In the genomic region with DNA sequence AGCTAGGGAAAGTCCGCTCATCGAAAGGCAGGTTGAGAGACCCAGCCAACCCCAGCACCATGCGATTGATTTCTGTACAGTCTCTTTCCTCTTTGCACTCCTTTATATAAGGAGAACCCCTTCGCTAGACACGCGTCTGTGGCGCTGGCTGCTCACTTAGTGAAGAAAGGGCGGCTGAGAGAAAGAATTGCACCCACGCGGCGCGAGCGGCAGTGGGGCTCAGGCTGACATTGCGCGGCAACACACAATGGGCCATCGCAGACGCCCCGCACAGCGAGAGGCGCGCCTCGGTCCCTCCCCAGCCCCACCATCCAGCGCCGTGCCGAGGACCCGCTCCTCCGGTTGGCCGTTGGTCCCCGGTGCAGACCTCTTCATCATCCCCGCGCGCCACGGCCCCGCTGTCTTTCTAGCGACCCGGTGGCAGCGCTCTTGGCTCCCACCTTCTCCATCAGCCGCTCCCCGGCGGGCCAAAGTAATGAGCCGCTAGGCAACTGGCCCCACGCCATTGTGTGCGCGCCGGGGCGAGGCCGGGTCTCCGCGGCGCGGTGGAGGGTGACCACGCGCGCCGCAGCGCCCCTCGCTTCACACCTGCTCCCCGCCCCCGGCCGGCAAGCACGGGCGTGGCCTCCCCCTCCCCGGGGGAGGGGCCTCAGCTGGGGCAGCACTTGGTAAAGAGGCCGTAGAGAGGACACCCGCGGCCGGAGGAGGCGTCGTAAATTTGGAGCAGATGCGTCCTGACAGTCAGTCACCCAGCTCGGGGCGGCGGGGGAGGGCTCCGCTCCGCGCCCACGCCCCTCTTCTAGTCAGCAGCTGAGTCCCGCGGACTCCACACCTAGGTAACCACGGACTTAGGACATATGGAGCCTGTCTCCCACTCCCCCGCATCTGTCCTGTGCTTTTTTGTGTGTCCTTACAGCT, we compare ENCODE assay signal across 8 mouse cellular contexts. TPM values are rescaled to one million over a fixed set of nuclear protein-coding genes. Genes with fewer than 3 reads are reported as not detected.
DNase-seq lines count a peak whose midpoint lies in the region; ATAC-seq and TF ChIP-seq lines count a peak whose summit lies in the region.

No protein-coding gene starts in this region.

- no peak for TF ChIP-seq CTCF in cerebellum, adult 2 months (IDR thresholded peaks at IDR 0.05; ENCODE audit: borderline replicate concordance, insufficient read depth, low read depth, low read length)
- TF ChIP-seq CTCF in forebrain, postnatal 0 days (IDR thresholded peaks at IDR 0.05; ENCODE audit: low read depth) = no peak

- ATAC-seq in forebrain, postnatal 0 days = peak; percentile 77
- ATAC-seq in intestine, embryonic 16.5 days = peak; percentile 39; the same call in 1 of the 2 replicates
- ATAC-seq in neural tube, embryonic 12.5 days (ENCODE audit: low FRiP score, low read depth) = peak; percentile 75

- TF ChIP-seq POLR2A in cerebellum, adult 2 months (IDR thresholded peaks at IDR 0.05; ENCODE audit: borderline replicate concordance, insufficient read depth, low read length) = no peak

- H3K4me1 ChIP-seq in cerebellum, adult 2 months (ENCODE audit: control insufficient read depth, insufficient read depth, low read length) = peaks cover 6% of the 10 kb centered on the region; the same call in 1 of the 2 replicates
- peaks cover 13% of the 10 kb centered on the region; the same call in 1 of the 2 replicates for H3K4me1 ChIP-seq in forebrain, postnatal 0 days (ENCODE audit: insufficient read depth)
- H3K4me1 ChIP-seq in intestine, embryonic 16.5 days (ENCODE audit: control insufficient read depth, insufficient read depth, low read length) = peaks cover 12% of the 10 kb centered on the region; the same call in 1 of the 2 replicates
- H3K4me1 ChIP-seq in neural tube, embryonic 12.5 days = peaks cover 36% of the 10 kb centered on the region

- WGBS in cerebellum, adult 2 months = 1% methylated on average over 81 of the region's 81 CpGs
- 1% methylated on average over 80 of the region's 81 CpGs for WGBS in forebrain, postnatal 0 days
- WGBS in intestine, embryonic 16.5 days = under 1% methylated on average over 81 of the region's 81 CpGs
- under 1% methylated on average over 81 of the region's 81 CpGs for WGBS in neural tube, embryonic 12.5 days

- H3K27ac ChIP-seq in cerebellum, adult 2 months (ENCODE audit: insufficient read depth, low read length) = no peak overlapping the region
- peak overlapping the region; percentile 85 for H3K27ac ChIP-seq in forebrain, postnatal 0 days (ENCODE audit: low read depth, low read length)
- no peak overlapping the region for H3K27ac ChIP-seq in intestine, embryonic 16.5 days (ENCODE audit: low read length)
- peak overlapping the region; percentile 79 for H3K27ac ChIP-seq in neural tube, embryonic 12.5 days

- H3K4me2 ChIP-seq in forebrain, postnatal 0 days (ENCODE audit: low read depth) = peak overlapping the region; percentile 99
- H3K4me2 ChIP-seq in intestine, embryonic 16.5 days (ENCODE audit: low read depth, low read length) = peak overlapping the region; percentile 85
- peak overlapping the region; percentile 86 for H3K4me2 ChIP-seq in neural tube, embryonic 12.5 days (replicated peaks)

- H3K27me3 ChIP-seq in cerebellum, adult 2 months (ENCODE audit: control insufficient read depth, insufficient read depth, low read length) = no peaks in the 10 kb centered on the region; the same call in 1 of the 2 replicates
- H3K27me3 ChIP-seq in forebrain, postnatal 0 days (ENCODE audit: insufficient read depth, low read length) = no peaks in the 10 kb centered on the region
- H3K27me3 ChIP-seq in intestine, embryonic 16.5 days (replicated peaks; ENCODE audit: control insufficient read depth, insufficient read depth, low read length) = peaks cover 59% of the 10 kb centered on the region
- H3K27me3 ChIP-seq in neural tube, embryonic 12.5 days (replicated peaks) = peaks cover 70% of the 10 kb centered on the region

- H3K36me3 ChIP-seq in forebrain, postnatal 0 days (ENCODE audit: insufficient read depth) = no peaks in the 10 kb centered on the region
- no peaks in the 10 kb centered on the region for H3K36me3 ChIP-seq in intestine, embryonic 16.5 days (ENCODE audit: control insufficient read depth, insufficient read depth, low read length)
- H3K36me3 ChIP-seq in neural tube, embryonic 12.5 days = no peaks in the 10 kb centered on the region

- peak; percentile 9 to 14 for DNase-seq in lung, adult 18-20 months
- DNase-seq in lung, postnatal 25 days (ENCODE audit: low spot score) = no peak
- peak; percentile 38 to 56 for DNase-seq in cerebellum, adult 2 months
- DNase-seq in forebrain, postnatal 0 days = peak; percentile 78
- peak; percentile 6 for DNase-seq in liver
- no peak for DNase-seq in urinary bladder, adult 2 months (ENCODE audit: low spot score)

- H3K9me3 ChIP-seq in forebrain, postnatal 0 days (ENCODE audit: low read length) = no peaks in the 10 kb centered on the region
- no peaks in the 10 kb centered on the region for H3K9me3 ChIP-seq in intestine, embryonic 16.5 days (ENCODE audit: control insufficient read depth, low read length)
- no peaks in the 10 kb centered on the region for H3K9me3 ChIP-seq in neural tube, embryonic 12.5 days

- H3K4me3 ChIP-seq in cerebellum, adult 2 months (replicated peaks; ENCODE audit: insufficient read depth, low read depth, low read length) = peak overlapping the region; percentile 44
- peak overlapping the region; percentile 61 for H3K4me3 ChIP-seq in forebrain, postnatal 0 days (ENCODE audit: low read depth, low read length)
- H3K4me3 ChIP-seq in intestine, embryonic 16.5 days (ENCODE audit: low read length) = peak overlapping the region; percentile 50
- H3K4me3 ChIP-seq in neural tube, embryonic 12.5 days = peak overlapping the region; percentile 46

- peak overlapping the region; percentile 88 for H3K9ac ChIP-seq in forebrain, postnatal 0 days
- 0 out of 2 replicates have a peak overlapping the region, but pooled peaks have one; percentile 44 for H3K9ac ChIP-seq in intestine, embryonic 16.5 days (ENCODE audit: low read depth, low read length)
- peak overlapping the region; percentile 66 for H3K9ac ChIP-seq in neural tube, embryonic 12.5 days

RNA-seq across cellular contexts. Expression of a gene that starts 27.3 kb away (rescaled TPM):
- polyA plus RNA-seq in cerebellum, adult 2 months (2012; rRNA removed) = 1.3 and 1.4 TPM in 2 replicates
- total RNA-seq in forebrain, postnatal 0 days (2014; rRNA removed) = 1.2 and 1.9 TPM in 2 replicates
- polyA plus RNA-seq in forebrain, postnatal 0 days (2015; fragmentation: Nextera tagmentation; extraction: Ambion mirVana) = 0.48 and 1.5 TPM in 2 replicates
- polyA plus RNA-seq in intestine, embryonic 16.5 days (2015; fragmentation: Nextera tagmentation; extraction: Ambion mirVana) = 0.07 TPM in 1 of 2 replicates, not detected in the other
- 124 and 127 TPM in 2 replicates for polyA plus RNA-seq in neural tube, embryonic 12.5 days (2016; fragmentation: Nextera tagmentation; extraction: Ambion mirVana)
- polyA plus RNA-seq in urinary bladder, adult 2 months (2012; rRNA removed) = 0.07 and 0.12 TPM in 2 replicates

RNA-seq across cellular contexts. Expression of a gene that starts 28.8 kb away (rescaled TPM):
- polyA plus RNA-seq in cerebellum, adult 2 months (2012; rRNA removed) = 40.6 and 40.7 TPM in 2 replicates
- total RNA-seq in forebrain, postnatal 0 days (2014; rRNA removed) = 43.3 and 122 TPM in 2 replicates
- polyA plus RNA-seq in forebrain, postnatal 0 days (2015; fragmentation: Nextera tagmentation; extraction: Ambion mirVana) = 15.3 and 19.5 TPM in 2 replicates
- 8.1 and 10.9 TPM in 2 replicates for polyA plus RNA-seq in intestine, embryonic 16.5 days (2015; fragmentation: Nextera tagmentation; extraction: Ambion mirVana)
- polyA plus RNA-seq in neural tube, embryonic 12.5 days (2016; fragmentation: Nextera tagmentation; extraction: Ambion mirVana) = 49.2 and 49.4 TPM in 2 replicates
- 24.7 and 26.8 TPM in 2 replicates for polyA plus RNA-seq in urinary bladder, adult 2 months (2012; rRNA removed)

RNA-seq across cellular contexts. Expression of a gene that starts 58.6 kb away (rescaled TPM):
- 5.7 and 5.9 TPM in 2 replicates for polyA plus RNA-seq in cerebellum, adult 2 months (2012; rRNA removed)
- 4.1 and 9.6 TPM in 2 replicates for total RNA-seq in forebrain, postnatal 0 days (2014; rRNA removed)
- 3.1 and 3.3 TPM in 2 replicates for polyA plus RNA-seq in forebrain, postnatal 0 days (2015; fragmentation: Nextera tagmentation; extraction: Ambion mirVana)
- 11.7 and 13.9 TPM in 2 replicates for polyA plus RNA-seq in intestine, embryonic 16.5 days (2015; fragmentation: Nextera tagmentation; extraction: Ambion mirVana)
- 9.9 and 10.1 TPM in 2 replicates for polyA plus RNA-seq in neural tube, embryonic 12.5 days (2016; fragmentation: Nextera tagmentation; extraction: Ambion mirVana)
- 10.5 and 12.4 TPM in 2 replicates for polyA plus RNA-seq in urinary bladder, adult 2 months (2012; rRNA removed)

Comparison
In these comparisons a context has a peak if more than half of its experiments do, and no peak if none do; other contexts are left out.
1. DNase-seq: peak in lung, adult 18-20 months (2 of 2), cerebellum, adult 2 months (2 of 2), forebrain, postnatal 0 days (single experiment) and liver (single experiment); none in lung, postnatal 25 days (single experiment) and urinary bladder, adult 2 months (single experiment).
2. H3K27ac ChIP-seq: peak in forebrain, postnatal 0 days (single experiment) and neural tube, embryonic 12.5 days (single experiment); none in cerebellum, adult 2 months (single experiment) and intestine, embryonic 16.5 days (single experiment).
3. RNA of a gene that starts 27.3 kb away (polyA plus RNA-seq): 124 to 127 TPM in neural tube, embryonic 12.5 days; 0.48 to 1.5 TPM in forebrain, postnatal 0 days, 1.3 to 1.4 TPM in cerebellum, adult 2 months, 0.07 to 0.12 TPM in urinary bladder, adult 2 months and 0.07 TPM in intestine, embryonic 16.5 days; every median in the first group is over 10 times any median in the second.
4. Peak in every context shown above with its lines, with median percentiles within 50 percentile points of each other: H3K4me3 ChIP-seq, ATAC-seq, H3K4me2 ChIP-seq and H3K9ac ChIP-seq.